17 mouse cellular contexts compared by ENCODE assay signal in the genomic region with DNA sequence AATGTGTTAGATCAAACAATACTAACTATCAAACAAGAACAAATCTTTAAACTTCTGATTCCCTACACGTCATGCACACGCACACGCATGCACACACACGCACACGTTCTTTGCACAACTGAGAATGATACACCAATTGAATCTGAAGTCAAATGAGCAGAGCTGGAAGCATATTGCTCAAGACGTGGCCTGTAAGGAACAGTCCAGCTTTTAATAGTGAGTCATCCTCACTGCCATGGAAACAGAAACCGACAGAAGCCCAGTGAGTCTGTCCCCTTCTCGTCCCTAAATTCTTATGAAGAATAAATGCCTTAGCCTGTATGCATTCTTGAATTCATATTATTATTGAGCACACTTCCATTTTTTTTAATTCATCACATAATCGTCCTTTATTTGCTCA.
DNase-seq lines count a peak whose midpoint lies in the region; ATAC-seq lines count a peak whose summit lies in the region.
"Had no signal": no experiment of that assay in that cellular context is flagged by ENCODE, and none has a peak within 500 bp of the region (broad histone marks: within the 10 kb centered on the region; RNA-seq: fewer than 3 reads in every experiment).

No protein-coding gene starts in this region.

- 69% methylated on average over 9 of the region's 9 CpGs for WGBS in hindbrain, embryonic 16.5 days

- no peaks in the 10 kb centered on the region for H3K4me1 ChIP-seq in hindbrain, embryonic 16.5 days (ENCODE audit: control insufficient read depth, insufficient read depth, low read depth, low read length)

- H3K4me3 ChIP-seq in hindbrain, embryonic 16.5 days (ENCODE audit: low read length) = no peak overlapping the region
- H3K4me3 ChIP-seq: forebrain, embryonic 13.5 days; hindbrain, embryonic 10.5 days; midbrain, embryonic 15.5 days; neural tube, embryonic 13.5 days had no signal

- peak; percentile 68 for ATAC-seq in megakaryocyte, adult 5-6 weeks (ENCODE audit: poor library complexity, severe bottlenecking)
- no peak for ATAC-seq in CD4-positive, CD25-positive, alpha-beta regulatory T cell, adult 4 months
- no peak for ATAC-seq in hindbrain, embryonic 16.5 days
- ATAC-seq: forebrain, embryonic 13.5 days; intestine, embryonic 16.5 days; midbrain, embryonic 15.5 days had no signal

- no peak overlapping the region for H3K9ac ChIP-seq in hindbrain, embryonic 16.5 days (ENCODE audit: low read depth, low read length)
- H3K9ac ChIP-seq: forebrain, embryonic 13.5 days; midbrain, embryonic 15.5 days; neural tube, embryonic 13.5 days had no signal

- no peaks in the 10 kb centered on the region for H3K36me3 ChIP-seq in hindbrain, embryonic 16.5 days (ENCODE audit: control insufficient read depth, insufficient read depth, low read length)
- H3K36me3 ChIP-seq: hindbrain, embryonic 10.5 days; midbrain, embryonic 15.5 days; neural tube, embryonic 13.5 days had no signal

- no peak overlapping the region for H3K4me2 ChIP-seq in hindbrain, embryonic 16.5 days (ENCODE audit: low read length)
- H3K4me2 ChIP-seq: forebrain, embryonic 13.5 days; midbrain, embryonic 15.5 days; neural tube, embryonic 13.5 days had no signal

- peak; percentile 7 for DNase-seq in gastrocnemius, postnatal 25 days
- no peak for DNase-seq in gastrocnemius, adult 8-10 months (ENCODE audit: low spot score in 2 of 2)
- DNase-seq in 416B (ENCODE audit: low read depth) (peak; percentile 61), liver (no peak)
- DNase-seq in adrenal gland, postnatal 10 days = peak; percentile 21
- DNase-seq: cerebellum, adult 8-10 months; kidney, postnatal 4 days; thymus, postnatal 14 days had no signal

- no peaks in the 10 kb centered on the region for H3K27me3 ChIP-seq in hindbrain, embryonic 16.5 days (replicated peaks; ENCODE audit: control insufficient read depth, insufficient read depth, low read length)
- H3K27me3 ChIP-seq: CH12.LX; forebrain, embryonic 13.5 days; midbrain, embryonic 15.5 days; neural tube, embryonic 13.5 days had no signal

- H3K27ac ChIP-seq in hindbrain, embryonic 16.5 days (ENCODE audit: low read depth, low read length) = no peak overlapping the region
- H3K27ac ChIP-seq: forebrain, embryonic 13.5 days; hindbrain, embryonic 10.5 days; midbrain, embryonic 15.5 days; neural tube, embryonic 13.5 days had no signal

- H3K9me3 ChIP-seq in hindbrain, embryonic 16.5 days (ENCODE audit: control insufficient read depth, low read length) = no peaks in the 10 kb centered on the region
- H3K9me3 ChIP-seq: forebrain, embryonic 13.5 days; hindbrain, embryonic 10.5 days; midbrain, embryonic 15.5 days; neural tube, embryonic 13.5 days had no signal

Comparison
In these comparisons a context has a peak if more than half of its experiments do, and no peak if none do; other contexts are left out.
1. DNase-seq: peak in gastrocnemius, postnatal 25 days (single experiment), 416B (single experiment) and adrenal gland, postnatal 10 days (single experiment); none in gastrocnemius, adult 8-10 months (0 of 2) and liver (single experiment).